11 mouse cellular contexts compared by ENCODE assay signal in the genomic region with DNA sequence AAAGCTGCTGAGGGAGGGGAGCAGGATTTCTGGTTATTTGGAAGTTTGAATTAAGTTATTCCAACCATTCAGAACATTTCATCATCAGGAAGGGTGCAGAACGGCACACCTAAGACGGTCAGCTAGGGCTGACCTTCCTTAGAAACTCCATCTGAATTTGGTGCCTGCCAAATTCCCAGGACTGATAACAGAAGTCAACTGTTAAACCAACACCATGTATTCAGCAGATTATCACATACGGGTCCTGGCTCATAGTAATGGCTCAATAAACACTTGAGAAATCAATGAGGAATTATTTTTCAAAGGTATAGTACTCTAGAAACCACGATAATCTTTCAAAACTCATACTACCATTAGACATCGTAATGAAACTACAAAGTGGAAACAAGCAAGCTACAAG. TPM values are rescaled to one million over a fixed set of nuclear protein-coding genes. Genes with fewer than 3 reads are reported as not detected.
A peak's percentile ranks its signal among the peaks of the same experiment; 100 is the strongest.
DNase-seq lines count a peak whose midpoint lies in the region; ATAC-seq and TF ChIP-seq lines count a peak whose summit lies in the region.
"Had no signal": no experiment of that assay in that cellular context is flagged by ENCODE, and none has a peak within 500 bp of the region (broad histone marks: within the 10 kb centered on the region; RNA-seq: fewer than 3 reads in every experiment).

No protein-coding gene starts in this region.

- no peak for TF ChIP-seq EP300 in CH12.LX (IDR thresholded peaks at IDR 0.05; ENCODE audit: low read length)
- TF ChIP-seq EP300 in liver, embryonic 14.5 days (IDR thresholded peaks at IDR 0.05; ENCODE audit: low read depth): 0 out of 2 replicates have a peak, but pooled peaks have one; percentile 42

- no peaks in the 10 kb centered on the region for H3K27me3 ChIP-seq in CH12.LX (replicated peaks)
- no peaks in the 10 kb centered on the region for H3K27me3 ChIP-seq in forebrain, embryonic 16.5 days (replicated peaks; ENCODE audit: control insufficient read depth, insufficient read depth, low read length)
- H3K27me3 ChIP-seq in liver, embryonic 14.5 days (ENCODE audit: control insufficient read depth, insufficient read depth, low read length): no peaks in the 10 kb centered on the region

- 37% methylated on average over 5 of the region's 5 CpGs for WGBS in forebrain, embryonic 16.5 days
- WGBS in liver, embryonic 14.5 days (ENCODE audit: insufficient replicate concordance): 6% methylated on average over 5 of the region's 5 CpGs

- TF ChIP-seq RAD21 in CH12.LX (IDR thresholded peaks at IDR 0.05; ENCODE audit: low read depth, low read length): no peak

- H3K4me2 ChIP-seq in CH12.LX (ENCODE audit: insufficient read depth, low read depth, poor library complexity, severe bottlenecking): peak overlapping the region; percentile 97
- H3K4me2 ChIP-seq in forebrain, embryonic 16.5 days (ENCODE audit: low read length): peak overlapping the region; percentile 44
- H3K4me2 ChIP-seq in liver, embryonic 14.5 days (ENCODE audit: low read depth): peak overlapping the region; percentile 74

- TF ChIP-seq POLR2A in CH12.LX (IDR thresholded peaks at IDR 0.05; ENCODE audit: low read depth, low read length): no peak

- intact Hi-C loops in left cerebral cortex, postnatal 10 days (cut with DNase I): loop anchor here (5.0 to 10.0 kb wide), 2 partner anchors 41 to 119 kb away; no protein-coding TSS in a partner anchor

- no peak for ATAC-seq in forebrain, embryonic 16.5 days
- no peak for ATAC-seq in liver, embryonic 14.5 days (ENCODE audit: insufficient read depth)

- peak overlapping the region; percentile 86; the same call in 1 of the 2 replicates for H3K9ac ChIP-seq in CH12.LX (ENCODE audit: insufficient read depth, low read depth)
- no peak overlapping the region for H3K9ac ChIP-seq in forebrain, embryonic 16.5 days (replicated peaks; ENCODE audit: low read depth, low read length)
- peak overlapping the region; percentile 99 for H3K9ac ChIP-seq in liver, embryonic 14.5 days (replicated peaks)

- H3K79me2 ChIP-seq in CH12.LX (replicated peaks; ENCODE audit: control insufficient read depth, extremely low read depth, insufficient read depth, poor library complexity, severe bottlenecking): peaks cover 48% of the 10 kb centered on the region

- peak overlapping the region in 2 of 3 experiments; percentile 81 to 90 for H3K4me3 ChIP-seq in CH12.LX (replicated peaks in 1 of 3; ENCODE audit: low read depth in 2 of 3, low read length in 2 of 3, poor library complexity in 1 of 3)
- H3K4me3 ChIP-seq in forebrain, embryonic 16.5 days (replicated peaks; ENCODE audit: low read length): peak overlapping the region; percentile 24
- H3K4me3 ChIP-seq in liver, embryonic 14.5 days (ENCODE audit: insufficient read depth in 1 of 2, low read depth in 2 of 2, low read length in 2 of 2): peak overlapping the region; percentile 96 to 98

- peaks cover 2 to 22% of the 10 kb centered on the region in 2 experiments; a peak in 2 of 4 replicates for H3K4me1 ChIP-seq in CH12.LX (ENCODE audit: control insufficient read depth in 1 of 2, insufficient read depth in 2 of 2)
- H3K4me1 ChIP-seq in forebrain, embryonic 16.5 days (replicated peaks; ENCODE audit: control insufficient read depth, insufficient read depth, low read length): peaks cover 9% of the 10 kb centered on the region; the same call in 1 of the 2 replicates
- peaks cover 31 to 33% of the 10 kb centered on the region in 2 experiments for H3K4me1 ChIP-seq in liver, embryonic 14.5 days (replicated peaks; ENCODE audit: control insufficient read depth in 2 of 2, insufficient read depth in 2 of 2, low read length in 1 of 2)

- peak; percentile 8 for DNase-seq in embryo, embryonic 10.5 days (ENCODE audit: low spot score)
- no peak for DNase-seq in embryo, embryonic 10 days (ENCODE audit: low spot score)
- DNase-seq in CH12.LX (ENCODE audit: extremely low read depth): no peak
- DNase-seq in liver, embryonic 14.5 days (ENCODE audit: low read depth in 3 of 3, low spot score in 3 of 3): no peak
- DNase-seq in cerebellum, postnatal 14 days: no peak
- no peak for DNase-seq in adrenal gland, adult 2 months
- no peak for DNase-seq in left cerebral cortex, postnatal 10 days (ENCODE audit: extremely low spot score in 1 of 2, low spot score in 2 of 2)
- DNase-seq: cerebellum, adult 18-20 months; lung, postnatal 36 days; thymus, postnatal 14 days had no signal

- no peak overlapping the region for H3K27ac ChIP-seq in CH12.LX (ENCODE audit: insufficient read depth, low read depth)
- H3K27ac ChIP-seq in forebrain, embryonic 16.5 days (ENCODE audit: low read length): no peak overlapping the region
- H3K27ac ChIP-seq in liver, embryonic 14.5 days: peak overlapping the region; percentile 18

- H3K9me3 ChIP-seq in CH12.LX (replicated peaks; ENCODE audit: low read length): no peaks in the 10 kb centered on the region
- no peaks in the 10 kb centered on the region for H3K9me3 ChIP-seq in forebrain, embryonic 16.5 days (ENCODE audit: control insufficient read depth, low read length)
- H3K9me3 ChIP-seq in liver, embryonic 14.5 days (ENCODE audit: control insufficient read depth, low read length): no peaks in the 10 kb centered on the region

- no peaks in the 10 kb centered on the region for H3K36me3 ChIP-seq in CH12.LX (replicated peaks in 1 of 2; ENCODE audit: control insufficient read depth in 1 of 2, insufficient read depth in 1 of 2, low read length in 1 of 2)
- H3K36me3 ChIP-seq in forebrain, embryonic 16.5 days (ENCODE audit: control insufficient read depth, insufficient read depth): no peaks in the 10 kb centered on the region
- H3K36me3 ChIP-seq in liver, embryonic 14.5 days (replicated peaks; ENCODE audit: control insufficient read depth, insufficient read depth, low read depth): no peaks in the 10 kb centered on the region

- no peak for TF ChIP-seq CTCF in CH12.LX (conservative IDR thresholded peaks at IDR 0.05 in 1 of 2, IDR thresholded peaks at IDR 0.05 in 1 of 2; ENCODE audit: low read depth in 2 of 2, low read length in 2 of 2)
- no peak for TF ChIP-seq CTCF in liver, embryonic 14.5 days (IDR thresholded peaks at IDR 0.05; ENCODE audit: low read depth)

- in situ Hi-C loops in CH12.LX (cut with MboI; ENCODE audit: low pct_ligation_motif_present, low pct_unique_long_range_greater_than_20kb, low sequenced_read_pairs): loop anchor here (25.0 kb wide), 1 partner anchor 111 kb away; no protein-coding TSS in a partner anchor

- dilution Hi-C loops in CH12.LX (cut with MboI; ENCODE audit: extremely low pct_ligation_motif_present, extremely low pct_unique_long_range_greater_than_20kb, low sequenced_read_pairs): no loop called here

TF ChIP-seq in CH12.LX, 34 proteins besides CTCF, POLR2A, EP300 and RAD21:
- peak; percentile 50; the same call in 1 of the 2 replicates for TF ChIP-seq ZNF384 (IDR thresholded peaks at IDR 0.05; ENCODE audit: low read depth, low read length)
- TF ChIP-seq RCOR1 (conservative IDR thresholded peaks at IDR 0.05; ENCODE audit: low read depth, low read length): no peak
- TF ChIP-seq MYC (IDR thresholded peaks at IDR 0.05; ENCODE audit: low read depth, low read length): no peak
- TF ChIP-seq JUND (conservative IDR thresholded peaks at IDR 0.05; ENCODE audit: low read depth, low read length): no peak

RNA-seq across cellular contexts. Expression of a gene that starts 2.1 kb away (rescaled TPM):
- total RNA-seq in CH12.LX (2012; rRNA removed): 13.1 and 15.4 TPM in 2 replicates
- total RNA-seq in CH12.LX (2014; rRNA removed): 16.7 and 17.4 TPM in 2 replicates
- 37.6 and 39.1 TPM in 2 replicates for polyA plus RNA-seq in CH12.LX (2012; ENCODE audit: insufficient read length, low read depth)
- 19.1 and 20.5 TPM in 2 replicates for polyA plus RNA-seq in forebrain, embryonic 16.5 days (2015; fragmentation: Nextera tagmentation; extraction: Ambion mirVana)
- polyA plus RNA-seq in liver, embryonic 14.5 days (2012; rRNA removed): 15.0 and 23.7 TPM in 2 replicates
- 24.3 and 36.1 TPM in 2 replicates for polyA plus RNA-seq in liver, embryonic 14.5 days (2014; fragmentation: Nextera tagmentation; extraction: Ambion mirVana)
- total RNA-seq in adrenal gland, adult 2 months (2021): 10 to 100 TPM; 60.9 to 61.1 TPM
- polyA plus RNA-seq in adrenal gland, adult 2 months (2012; rRNA removed): 3.1 TPM in 2 replicates
- total RNA-seq in left cerebral cortex, postnatal 10 days (2021): 10 to 100 TPM; 89.3 to 92.4 TPM

Comparison
In these comparisons a context has a peak if more than half of its experiments do, and no peak if none do; other contexts are left out.
1. H3K4me2 ChIP-seq: peak in every context shown above with its lines; median percentile 97 in CH12.LX; 74 in liver, embryonic 14.5 days; 44 in forebrain, embryonic 16.5 days.
2. H3K4me3 ChIP-seq: peak in every context shown above with its lines; median percentile 97 in liver, embryonic 14.5 days; 86 in CH12.LX; 24 in forebrain, embryonic 16.5 days.